Mouse (Mus musculus): ENCODE measurements around the gene Irf2bp2. TPM values are rescaled to one million over a fixed set of nuclear protein-coding genes. Genes with fewer than 3 reads are reported as not detected.

Irf2bp2 gene
- polyA plus RNA-seq, 1 experiment: 40.6 TPM

- no peak for TF ChIP-seq POLR2A (IDR thresholded peaks at IDR 0.05; ENCODE audit: low read depth, low read length)
- TF ChIP-seq CTCF (conservative IDR thresholded peaks at IDR 0.05; ENCODE audit: insufficient read depth, insufficient read length, low read depth, low read length): no peak
- peak overlapping the region; percentile 48; the same call in 1 of the 2 replicates for H3K27ac ChIP-seq (ENCODE audit: insufficient read depth, low read depth, low read length)
- no peak overlapping the region for H3K4me3 ChIP-seq (ENCODE audit: insufficient read depth, low read depth, low read length)
- WGBS: 31% methylated on average over 10 of the region's 10 CpGs
- no peaks in the 10 kb centered on the region for H3K27me3 ChIP-seq (replicated peaks; ENCODE audit: control insufficient read depth, insufficient read depth, low read length)
- DNase-seq: no peak
- H3K36me3 ChIP-seq (ENCODE audit: control insufficient read depth, insufficient read depth, low read length): peaks cover 9% of the 10 kb centered on the region; the same call in 1 of the 2 replicates
- peaks cover 44% of the 10 kb centered on the region for H3K4me1 ChIP-seq (ENCODE audit: control insufficient read depth, insufficient read depth, low read length)
These were observed 6.9 kb downstream of the Irf2bp2 start for GRCm38 (mm10) chr8:126586599-126587577.

GRCm38 (mm10) chr8:126586101-126586500 is 7.7 kb downstream of the Irf2bp2 start:
- no peak for TF ChIP-seq POLR2A (IDR thresholded peaks at IDR 0.05; ENCODE audit: low read depth, low read length)
- TF ChIP-seq CTCF (conservative IDR thresholded peaks at IDR 0.05; ENCODE audit: insufficient read depth, insufficient read length, low read depth, low read length): no peak
- Histone ChIP-seq H3K4me1 (ENCODE audit: control insufficient read depth, insufficient read depth, low read length) (peaks cover 44% of the 10 kb centered on the region), H3K36me3 (ENCODE audit: control insufficient read depth, insufficient read depth, low read length) (peaks cover 5% of the 10 kb centered on the region; the same call in 1 of the 2 replicates), H3K27ac (ENCODE audit: insufficient read depth, low read depth, low read length) (no peak overlapping the region), H3K4me3 (ENCODE audit: insufficient read depth, low read depth, low read length) (no peak overlapping the region), H3K27me3 (replicated peaks; ENCODE audit: control insufficient read depth, insufficient read depth, low read length) (no peaks in the 10 kb centered on the region)
- DNase-seq: no peak
- WGBS: 38% methylated on average over 2 of the region's 2 CpGs

GRCm38 (mm10) chr8:126585561-126586031 is 8.2 kb downstream of the Irf2bp2 start:
- Histone ChIP-seq H3K4me1 (ENCODE audit: control insufficient read depth, insufficient read depth, low read length) (peaks cover 44% of the 10 kb centered on the region), H3K36me3 (ENCODE audit: control insufficient read depth, insufficient read depth, low read length) (peaks cover 3% of the 10 kb centered on the region; the same call in 1 of the 2 replicates), H3K4me3 (ENCODE audit: insufficient read depth, low read depth, low read length) (no peak overlapping the region), H3K27ac (ENCODE audit: insufficient read depth, low read depth, low read length) (peak overlapping the region; percentile 68), H3K27me3 (replicated peaks; ENCODE audit: control insufficient read depth, insufficient read depth, low read length) (no peaks in the 10 kb centered on the region)
- TF ChIP-seq POLR2A (IDR thresholded peaks at IDR 0.05; ENCODE audit: low read depth, low read length) (no peak), CTCF (conservative IDR thresholded peaks at IDR 0.05; ENCODE audit: insufficient read depth, insufficient read length, low read depth, low read length) (no peak)
- 19% methylated on average over 9 of the region's 9 CpGs for whole genome bisulfite sequencing
- peak; percentile 39 for DNase-seq

GRCm38 (mm10) chr8:126584844-126585231 is 8.9 kb downstream of the Irf2bp2 start:
- no peak for DNase-seq
- Histone ChIP-seq H3K4me1 (ENCODE audit: control insufficient read depth, insufficient read depth, low read length) (peaks cover 44% of the 10 kb centered on the region), H3K27me3 (replicated peaks; ENCODE audit: control insufficient read depth, insufficient read depth, low read length) (no peaks in the 10 kb centered on the region), H3K27ac (ENCODE audit: insufficient read depth, low read depth, low read length) (peak overlapping the region; percentile 95), H3K4me3 (ENCODE audit: insufficient read depth, low read depth, low read length) (peak overlapping the region; percentile 58; the same call in 1 of the 2 replicates), H3K36me3 (ENCODE audit: control insufficient read depth, insufficient read depth, low read length) (peaks cover 1% of the 10 kb centered on the region; the same call in 1 of the 2 replicates)
- no peak for TF ChIP-seq POLR2A (IDR thresholded peaks at IDR 0.05; ENCODE audit: low read depth, low read length)
- TF ChIP-seq CTCF (conservative IDR thresholded peaks at IDR 0.05; ENCODE audit: insufficient read depth, insufficient read length, low read depth, low read length): no peak
- 26% methylated on average over 5 of the region's 5 CpGs for WGBS

GRCm38 (mm10) chr8:126583971-126584843 is 9.6 kb downstream of the Irf2bp2 start:
- Histone ChIP-seq H3K27me3 (replicated peaks; ENCODE audit: control insufficient read depth, insufficient read depth, low read length) (no peaks in the 10 kb centered on the region), H3K27ac (ENCODE audit: insufficient read depth, low read depth, low read length) (peak overlapping the region; percentile 95), H3K4me3 (ENCODE audit: insufficient read depth, low read depth, low read length) (peak overlapping the region; percentile 58), H3K4me1 (ENCODE audit: control insufficient read depth, insufficient read depth, low read length) (peaks cover 44% of the 10 kb centered on the region), H3K36me3 (ENCODE audit: control insufficient read depth, insufficient read depth, low read length) (peaks cover 1% of the 10 kb centered on the region; the same call in 1 of the 2 replicates)
- peak; percentile 88 for DNase-seq
- TF ChIP-seq POLR2A (IDR thresholded peaks at IDR 0.05; ENCODE audit: low read depth, low read length): no peak
- no peak; the same call in 1 of the 2 replicates for TF ChIP-seq CTCF (conservative IDR thresholded peaks at IDR 0.05; ENCODE audit: insufficient read depth, insufficient read length, low read depth, low read length)
- WGBS: 1% methylated on average over 68 of the region's 68 CpGs

GRCm38 (mm10) chr8:126583534-126583933 is 10.3 kb downstream of the Irf2bp2 start:
- peak; percentile 90 for DNase-seq

More at GRCm38 (mm10) chr8:126583534-126583933, 10.3 kb downstream of the Irf2bp2 start:
- Histone ChIP-seq H3K36me3 (ENCODE audit: control insufficient read depth, insufficient read depth, low read length) (no peaks in the 10 kb centered on the region; the same call in 1 of the 2 replicates), H3K27me3 (replicated peaks; ENCODE audit: control insufficient read depth, insufficient read depth, low read length) (no peaks in the 10 kb centered on the region), H3K4me3 (ENCODE audit: insufficient read depth, low read depth, low read length) (peak overlapping the region; percentile 58; the same call in 1 of the 2 replicates), H3K4me1 (ENCODE audit: control insufficient read depth, insufficient read depth, low read length) (peaks cover 38% of the 10 kb centered on the region), H3K27ac (ENCODE audit: insufficient read depth, low read depth, low read length) (peak overlapping the region; percentile 72; the same call in 1 of the 2 replicates)
- TF ChIP-seq CTCF (conservative IDR thresholded peaks at IDR 0.05; ENCODE audit: insufficient read depth, insufficient read length, low read depth, low read length) (no peak), POLR2A (IDR thresholded peaks at IDR 0.05; ENCODE audit: low read depth, low read length) (no peak)
- 2% methylated on average over 13 of the region's 13 CpGs for WGBS
